Mouse (Mus musculus) midbrain, embryonic 16.5 days (tissue): ENCODE data around the gene Hist1h2bf. TPM values are rescaled to one million over a fixed set of nuclear protein-coding genes. Genes with fewer than 3 reads are reported as not detected.
"Not testable (repeated sequence)": the region's sequence is repeated elsewhere in the genome, so short reads cannot be mapped to it uniquely, and the experiment has no call there.

Experiments
- ATAC-seq: fragments of 200-750 bp; cut with Nextera tagmentation; 2 replicates; pipeline ENCODE4 v1.8.0; 2017; ENCODE audit warnings: moderate TSS enrichment
- H3K27ac ChIP-seq: fragments of 300-500 bp; sonication (generic); 2 replicates; pipeline ENCODE4 v1.5.1; 2014; ENCODE audit warnings: mild to moderate bottlenecking, low read length, mixed read lengths
- H3K27me3 ChIP-seq: fragments of 300-500 bp; sonication (generic); 2 replicates; pipeline ENCODE4 v1.6.1; 2014; ENCODE audit warnings: low read depth, low read length, mixed read lengths; ENCODE audit not compliant: control insufficient read depth, insufficient read depth
- H3K36me3 ChIP-seq: fragments of 300-500 bp; sonication (generic); 2 replicates; pipeline ENCODE4 v1.6.1; 2014; ENCODE audit warnings: mild to moderate bottlenecking, low read length, moderate library complexity, mixed read lengths; ENCODE audit not compliant: control insufficient read depth, insufficient read depth
- H3K4me1 ChIP-seq: fragments of 300-500 bp; sonication (generic); 2 replicates; pipeline ENCODE4 v1.6.1; 2014; ENCODE audit warnings: mild to moderate bottlenecking, low read length, mixed read lengths; ENCODE audit not compliant: control insufficient read depth, insufficient read depth
- H3K4me2 ChIP-seq: fragments of 300-500 bp; sonication (generic); 2 replicates; pipeline ENCODE4 v1.6.1; 2014; ENCODE audit warnings: mild to moderate bottlenecking, low read length, mixed read lengths
- H3K4me3 ChIP-seq: fragments of 300-500 bp; sonication (generic); 2 replicates; pipeline ENCODE4 v1.5.1; 2014; ENCODE audit warnings: low read depth, mild to moderate bottlenecking, low read length, moderate library complexity, mixed read lengths
- H3K9ac ChIP-seq: fragments of 300-500 bp; sonication (generic); 2 replicates; pipeline ENCODE4 v1.6.1; 2014; ENCODE audit warnings: low read depth, low read length, mixed read lengths
- H3K9me3 ChIP-seq: fragments of 300-500 bp; sonication (generic); replicated peaks from 2 replicates; pipeline ENCODE4 v1.6.1; 2014; ENCODE audit warnings: mild to moderate bottlenecking, low read length, mixed read lengths; ENCODE audit not compliant: control insufficient read depth, poor library complexity, severe bottlenecking
- WGBS: fragments of 180-500 bp; shearing (Covaris S2); extraction: QIAGEN DNeasy Blood & Tissue Kit; methylation state at CpG from one replicate; pipeline ENCODE4 v1.1.7; 2014; 5-methylcytosine and 5-hydroxymethylcytosine counted together
- polyA plus RNA-seq: library from polyadenylated mRNA; unstranded; fragments of >200 nt; fragmentation: Nextera tagmentation; extraction: Ambion mirVana; gene quantifications from 2 replicates; pipeline ENCODE4 v1.2.1, GENCODE M21; 2015

Gene Hist1h2bf
- polyA plus RNA-seq, 1 experiment from 2014 or later: not detected

- no peaks in the 10 kb centered on the region for H3K27me3 ChIP-seq
- H3K9me3 ChIP-seq: no peaks in the 10 kb centered on the region
- H3K9ac ChIP-seq: no peak within 1 kb of the TSS
- H3K4me3 ChIP-seq: no peak within 1 kb of the TSS
- no peak within 1 kb of the TSS; the same call in 1 of the 2 replicates for H3K27ac ChIP-seq
- no peak for ATAC-seq
- H3K36me3 ChIP-seq: no peaks in the 10 kb centered on the region
- H3K4me1 ChIP-seq: peaks cover 23% of the 10 kb centered on the region
- H3K4me2 ChIP-seq: no peak within 1 kb of the TSS; the same call in 1 of the 2 replicates
Observed at GRCm38 (mm10) chr13:23552962-23553361, 21.0 kb downstream of the Hist1h2bf start, which contains the start of gene Hist1h1d. Gene Hist1h1d (plus strand): TSS chr13:23553262.

- Histone ChIP-seq H3K27me3 (no peaks in the 10 kb centered on the region), H3K4me2 (peak overlapping the region; percentile 67), H3K36me3 (no peaks in the 10 kb centered on the region), H3K4me1 (peaks cover 23% of the 10 kb centered on the region), H3K9me3 (no peaks in the 10 kb centered on the region), H3K27ac (peak overlapping the region; percentile 86), H3K4me3 (peak overlapping the region; percentile 45), H3K9ac (no peak overlapping the region)
- 48% methylated on average over 8 of the region's 8 CpGs for WGBS
- no peak for ATAC-seq
Observed at GRCm38 (mm10) chr13:23551931-23552914, 21.8 kb downstream of the Hist1h2bf start.

DNA sequence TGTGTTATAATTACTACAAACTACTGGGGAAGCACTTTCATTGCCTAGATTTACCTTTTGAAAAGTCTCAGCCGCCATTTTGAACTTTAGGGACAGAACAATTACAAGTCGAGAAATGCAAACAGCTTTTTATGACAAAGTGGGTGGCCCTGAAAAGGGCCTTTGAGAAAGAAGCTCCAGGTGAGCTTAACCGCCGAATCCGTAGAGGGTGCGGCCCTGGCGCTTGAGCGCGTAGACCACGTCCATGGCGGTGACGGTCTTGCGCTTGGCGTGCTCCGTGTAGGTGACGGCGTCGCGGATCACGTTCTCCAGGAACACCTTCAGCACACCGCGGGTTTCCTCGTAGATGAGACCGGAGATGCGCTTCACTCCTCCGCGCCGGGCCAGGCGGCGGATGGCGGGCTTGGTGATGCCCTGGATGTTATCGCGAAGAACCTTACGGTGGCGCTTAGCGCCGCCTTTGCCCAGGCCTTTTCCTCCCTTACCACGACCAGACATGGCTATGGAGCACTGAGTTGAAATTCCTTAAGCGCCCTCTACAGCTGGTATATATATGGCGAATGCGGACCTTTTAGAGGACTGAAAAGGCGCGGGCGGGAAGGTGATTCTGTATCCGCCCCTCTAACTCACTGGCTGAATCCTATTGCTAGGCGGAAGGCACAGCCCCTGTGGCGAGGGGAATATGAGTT lies 22.7 kb downstream of the Hist1h2bf start, which contains the start of gene Hist1h4f:
TSS of gene Hist1h4f (minus strand) at position 503 of the 689 bp plus-strand sequence.
- Histone ChIP-seq H3K9ac (peak within 1 kb of the TSS; percentile 55), H3K4me3 (peak within 1 kb of the TSS; percentile 45), H3K27ac (peak within 1 kb of the TSS; percentile 86), H3K4me2 (peak within 1 kb of the TSS; percentile 67), H3K4me1 (peaks cover 21% of the 10 kb centered on the region)
- not testable (repeated sequence) for H3K27me3 ChIP-seq, H3K36me3 ChIP-seq, H3K9me3 ChIP-seq
- peak; percentile 93 for ATAC-seq
- WGBS: under 1% methylated on average over 42 of the region's 47 CpGs

DNA sequence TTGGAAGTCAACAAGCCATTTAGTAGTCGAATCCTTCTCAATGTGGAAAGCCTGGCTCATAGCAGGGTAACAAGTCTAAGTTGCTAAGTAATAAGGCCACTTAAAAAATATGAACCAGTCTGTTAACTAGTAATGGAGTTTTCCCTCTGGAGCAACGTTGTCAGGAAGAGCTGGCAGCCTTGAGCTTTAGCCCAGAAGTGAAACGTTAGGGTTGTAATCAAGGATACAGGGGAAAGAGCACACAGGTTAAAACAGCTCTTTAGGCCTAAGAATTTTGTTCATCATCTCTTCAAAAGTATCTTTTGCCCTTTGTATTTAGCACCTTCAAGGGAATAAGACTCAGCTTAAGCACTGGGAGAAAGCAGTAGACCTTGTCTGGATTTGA lies 23.2 kb downstream of the Hist1h2bf start:
- peak overlapping the region; percentile 67 for H3K4me2 ChIP-seq
- peak overlapping the region; percentile 45 for H3K4me3 ChIP-seq
- peak overlapping the region; percentile 86 for H3K27ac ChIP-seq
- no peaks in the 10 kb centered on the region for H3K9me3 ChIP-seq
- no peak for ATAC-seq
- no peaks in the 10 kb centered on the region for H3K36me3 ChIP-seq
- H3K9ac ChIP-seq: peak overlapping the region; percentile 55; the same call in 1 of the 2 replicates
- peaks cover 20% of the 10 kb centered on the region for H3K4me1 ChIP-seq
- 6% methylated on average over 3 of the region's 3 CpGs for WGBS
- no peaks in the 10 kb centered on the region for H3K27me3 ChIP-seq

DNA sequence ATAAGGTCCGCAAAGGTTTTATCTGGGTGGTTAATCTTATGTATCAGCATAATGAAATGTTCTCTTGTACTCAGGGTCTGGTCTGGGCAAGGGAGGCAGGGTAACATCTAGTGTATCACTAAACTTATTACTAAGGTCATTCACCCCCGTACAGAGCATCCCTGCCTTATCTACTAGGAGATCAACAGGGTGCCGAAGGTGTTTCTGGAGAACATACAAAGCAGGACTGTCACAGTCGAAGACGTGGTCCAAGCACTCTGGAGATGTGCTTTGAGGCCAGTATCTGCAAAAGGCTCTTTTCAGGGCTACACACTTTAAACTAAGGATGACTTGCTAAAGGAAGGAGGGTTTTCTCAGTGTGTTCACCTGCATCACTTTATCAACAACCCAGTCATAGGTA lies 27.3 kb downstream of the Hist1h2bf start:
- no peaks in the 10 kb centered on the region for H3K9me3 ChIP-seq
- no peak for ATAC-seq

DNA sequence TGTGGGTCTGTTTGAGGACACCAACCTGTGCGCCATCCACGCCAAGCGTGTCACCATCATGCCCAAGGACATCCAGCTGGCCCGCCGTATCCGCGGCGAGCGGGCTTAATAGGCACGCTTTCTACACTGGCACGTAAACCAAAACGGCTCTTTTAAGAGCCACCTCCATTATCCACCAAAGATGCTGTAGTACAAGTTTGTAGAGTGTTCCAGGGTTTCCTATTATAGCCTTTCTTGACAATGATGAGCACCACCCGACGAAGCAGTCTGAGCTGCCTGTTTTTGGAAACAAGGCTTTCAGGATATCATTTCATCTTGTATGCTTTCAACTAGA lies 29.2 kb downstream of the Hist1h2bf start:
- peak overlapping the region; percentile 48 for H3K4me3 ChIP-seq
- H3K27me3 ChIP-seq, H3K36me3 ChIP-seq, ATAC-seq, H3K4me1 ChIP-seq, H3K9me3 ChIP-seq, H3K9ac ChIP-seq: not testable (repeated sequence)
- peak overlapping the region; percentile 46 for H3K4me2 ChIP-seq
- peak overlapping the region; percentile 88 for H3K27ac ChIP-seq
- WGBS: 0% methylated on average over 11 of the region's 14 CpGs

More for the DNA sequence above, 27.3 kb downstream of the Hist1h2bf start:
- H3K4me3 ChIP-seq: no peak overlapping the region
- no peak overlapping the region for H3K27ac ChIP-seq
- H3K4me1 ChIP-seq: peaks cover 11% of the 10 kb centered on the region
- no peak overlapping the region for H3K4me2 ChIP-seq
- H3K36me3 ChIP-seq: no peaks in the 10 kb centered on the region
- no peak overlapping the region for H3K9ac ChIP-seq
- 79% methylated on average over 5 of the region's 5 CpGs for WGBS
- no peaks in the 10 kb centered on the region for H3K27me3 ChIP-seq

DNA sequence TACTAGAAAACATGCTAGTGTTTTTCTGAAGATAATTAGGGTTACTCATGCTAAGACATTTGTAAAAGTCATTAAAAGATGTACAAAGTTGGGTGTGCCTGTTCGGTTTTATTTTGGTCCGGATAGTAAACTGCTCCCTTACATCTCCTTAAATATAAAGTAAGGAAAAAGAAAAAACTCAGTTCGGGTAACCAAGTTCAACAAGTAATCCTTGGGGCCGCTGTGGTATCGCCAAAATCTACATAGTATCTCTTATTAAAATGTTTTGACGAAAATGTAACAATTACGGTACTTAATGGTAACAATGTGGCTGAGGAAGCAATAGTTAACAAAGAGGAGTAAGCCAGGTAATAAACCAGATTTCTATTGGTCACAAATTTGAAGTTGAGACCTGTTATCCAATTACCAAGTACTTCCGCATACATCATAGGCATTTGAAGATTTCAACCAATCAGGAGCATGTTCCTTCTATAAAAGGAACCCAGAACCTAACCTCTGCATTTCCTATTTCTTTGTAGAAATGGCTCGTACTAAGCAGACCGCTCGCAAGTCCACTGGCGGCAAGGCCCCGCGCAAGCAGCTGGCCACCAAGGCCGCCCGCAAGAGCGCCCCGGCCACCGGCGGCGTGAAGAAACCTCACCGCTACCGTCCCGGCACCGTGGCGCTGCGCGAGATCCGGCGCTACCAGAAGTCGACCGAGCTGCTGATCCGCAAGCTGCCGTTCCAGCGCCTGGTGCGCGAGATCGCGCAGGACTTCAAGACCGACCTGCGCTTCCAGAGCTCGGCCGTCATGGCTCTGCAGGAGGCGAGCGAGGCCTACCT lies 29.8 kb downstream of the Hist1h2bf start, which contains the start of gene Hist1h3f:
TSS of gene Hist1h3f (plus strand) at position 88 of the 822 bp plus-strand sequence.
- Histone ChIP-seq H3K27ac (peak within 1 kb of the TSS; percentile 88), H3K4me1 (peaks cover 6% of the 10 kb centered on the region), H3K36me3 (no peaks in the 10 kb centered on the region), H3K9ac (peak within 1 kb of the TSS; percentile 65), H3K4me3 (peak within 1 kb of the TSS; percentile 48), H3K9me3 (no peaks in the 10 kb centered on the region), H3K4me2 (peak within 1 kb of the TSS; percentile 83), H3K27me3 (no peaks in the 10 kb centered on the region)
- WGBS: under 1% methylated on average over 19 of the region's 45 CpGs
- peak; percentile 96 for ATAC-seq

DNA sequence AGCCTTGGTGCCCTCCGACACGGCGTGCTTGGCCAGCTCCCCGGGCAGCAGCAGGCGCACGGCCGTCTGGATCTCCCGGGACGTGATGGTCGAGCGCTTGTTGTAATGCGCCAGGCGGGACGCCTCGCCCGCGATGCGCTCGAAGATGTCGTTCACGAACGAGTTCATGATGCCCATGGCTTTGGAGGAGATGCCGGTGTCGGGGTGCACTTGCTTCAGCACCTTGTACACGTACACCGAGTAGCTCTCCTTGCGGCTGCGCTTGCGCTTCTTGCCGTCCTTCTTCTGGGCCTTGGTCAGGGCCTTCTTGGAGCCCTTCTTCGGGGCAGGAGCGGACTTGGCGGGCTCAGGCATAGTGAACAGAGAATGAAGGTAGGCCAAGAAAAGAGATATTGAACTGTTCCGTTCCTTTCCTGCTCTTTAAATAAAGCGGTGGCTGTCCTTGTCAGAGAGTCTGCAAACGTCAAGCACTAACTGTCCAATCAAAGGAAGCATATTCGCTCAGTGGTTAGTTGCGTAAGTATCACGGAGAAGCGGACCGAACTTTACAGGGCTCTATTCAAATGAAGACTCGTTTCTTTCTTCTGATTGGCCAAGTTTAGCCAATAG lies 30.9 kb downstream of the Hist1h2bf start, which contains the start of gene Hist1h2bh:
TSS of gene Hist1h2bh (minus strand) at position 394 of the 609 bp plus-strand sequence.
- not testable (repeated sequence) for H3K9me3 ChIP-seq, H3K27me3 ChIP-seq, H3K4me1 ChIP-seq, H3K36me3 ChIP-seq
- H3K4me3 ChIP-seq: peak within 1 kb of the TSS; percentile 48
- ATAC-seq: peak; percentile 90
- H3K27ac ChIP-seq: peak within 1 kb of the TSS; percentile 75
- peak within 1 kb of the TSS; percentile 83 for H3K4me2 ChIP-seq
- under 1% methylated on average over 27 of the region's 42 CpGs for WGBS
- H3K9ac ChIP-seq: peak within 1 kb of the TSS; percentile 49
